Mouse (Mus musculus) intestine, embryonic 14.5 days (tissue): ENCODE data around the gene Gtf2h4. TPM values are rescaled to one million over a fixed set of nuclear protein-coding genes. Genes with fewer than 3 reads are reported as not detected.
A peak's percentile ranks its signal among the peaks of the same experiment; 100 is the strongest.

Experiments
- ATAC-seq: fragments of 200-750 bp; cut with Nextera tagmentation; replicated peaks from 2 replicates; pipeline ENCODE4 v1.8.0; 2017; ENCODE audit warnings: low read depth, moderate number of reproducible peaks, moderate TSS enrichment, moderate library complexity; ENCODE audit not compliant: low FRiP score, low TSS enrichment
- DNase-seq: peaks from one replicate; pipeline ENCODE4 v3.0.0-alpha.2; 2018; ENCODE audit warnings: low spot score
- H3K27ac ChIP-seq: fragments of 300-500 bp; sonication (generic); 2 replicates; pipeline ENCODE4 v1.5.1; 2014; ENCODE audit warnings: low read depth, mild to moderate bottlenecking, control low read depth
- H3K27me3 ChIP-seq: fragments of 300-500 bp; sonication (generic); replicated peaks from 2 replicates; pipeline ENCODE4 v1.6.1; 2014; ENCODE audit warnings: low read length, control low read depth; ENCODE audit not compliant: control insufficient read depth, insufficient read depth
- H3K36me3 ChIP-seq: fragments of 300-500 bp; sonication (generic); 2 replicates; pipeline ENCODE4 v1.6.1; 2014; ENCODE audit warnings: low read length, control low read depth; ENCODE audit not compliant: control insufficient read depth, insufficient read depth
- H3K4me1 ChIP-seq: fragments of 300-500 bp; sonication (generic); replicated peaks from 2 replicates; pipeline ENCODE4 v1.6.1; 2014; ENCODE audit warnings: low read length, control low read depth, mixed read lengths; ENCODE audit not compliant: control insufficient read depth, insufficient read depth
- H3K4me2 ChIP-seq: fragments of 300-500 bp; sonication (generic); 2 replicates; pipeline ENCODE4 v1.6.1; 2014; ENCODE audit warnings: low read length
- H3K4me3 ChIP-seq: fragments of 300-500 bp; sonication (generic); 2 replicates; pipeline ENCODE4 v1.5.1; 2014; ENCODE audit warnings: low read depth, low read length, control low read depth, mixed read lengths
- H3K9ac ChIP-seq: fragments of 300-500 bp; sonication (generic); 2 replicates; pipeline ENCODE4 v1.6.1; 2014; ENCODE audit warnings: mild to moderate bottlenecking, low read length
- H3K9me3 ChIP-seq: fragments of 300-500 bp; sonication (generic); 2 replicates; pipeline ENCODE4 v1.6.1; 2016; ENCODE audit warnings: low read length, control low read depth; ENCODE audit not compliant: control insufficient read depth
- WGBS: fragments of 180-500 bp; shearing (Covaris S2); extraction: QIAGEN DNeasy Blood & Tissue Kit; methylation state at CpG from one replicate; pipeline ENCODE4 v1.1.7; 2014; 5-methylcytosine and 5-hydroxymethylcytosine counted together
- polyA plus RNA-seq: library from polyadenylated mRNA; unstranded; fragments of >200 nt; fragmentation: Nextera tagmentation; extraction: Ambion mirVana; gene quantifications from 2 replicates; pipeline ENCODE4 v1.2.1, GENCODE M21; 2014

Gtf2h4 gene
- polyA plus RNA-seq, 1 experiment from 2014 or later: 47.2 TPM

DNA sequence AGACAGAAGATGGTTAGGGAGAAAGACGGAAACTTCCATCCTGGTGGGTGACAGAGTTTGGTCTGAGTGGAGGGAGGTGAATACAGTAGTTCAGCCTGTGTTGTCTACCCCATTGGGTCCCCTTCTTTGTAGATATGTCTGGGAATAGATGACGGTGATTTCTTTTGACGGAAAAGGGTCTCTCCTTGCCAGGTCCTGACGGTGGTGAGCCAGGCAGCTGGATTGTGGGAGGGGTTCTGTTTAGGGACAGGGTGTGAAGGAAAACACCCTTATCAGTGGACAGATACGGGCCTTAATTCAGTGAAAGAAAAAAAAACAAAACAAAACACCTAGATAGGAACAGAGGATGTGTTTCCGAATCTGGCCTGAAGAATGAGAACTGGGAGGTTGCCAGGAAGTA lies 34.2 kb downstream of the Gtf2h4 start:
- 59% methylated on average over 6 of the region's 6 CpGs for WGBS
- peak overlapping the region; percentile 55 for H3K27ac ChIP-seq
- H3K36me3 ChIP-seq: no peaks in the 10 kb centered on the region
- no peaks in the 10 kb centered on the region; the same call in 1 of the 2 replicates for H3K27me3 ChIP-seq
- no peaks in the 10 kb centered on the region for H3K9me3 ChIP-seq
- no peak overlapping the region for H3K9ac ChIP-seq
- H3K4me1 ChIP-seq: peaks cover 6% of the 10 kb centered on the region; the same call in 1 of the 2 replicates
- no peak for DNase-seq
- no peak for ATAC-seq
- peak overlapping the region; percentile 43 for H3K4me2 ChIP-seq
- H3K4me3 ChIP-seq: no peak overlapping the region

DNA sequence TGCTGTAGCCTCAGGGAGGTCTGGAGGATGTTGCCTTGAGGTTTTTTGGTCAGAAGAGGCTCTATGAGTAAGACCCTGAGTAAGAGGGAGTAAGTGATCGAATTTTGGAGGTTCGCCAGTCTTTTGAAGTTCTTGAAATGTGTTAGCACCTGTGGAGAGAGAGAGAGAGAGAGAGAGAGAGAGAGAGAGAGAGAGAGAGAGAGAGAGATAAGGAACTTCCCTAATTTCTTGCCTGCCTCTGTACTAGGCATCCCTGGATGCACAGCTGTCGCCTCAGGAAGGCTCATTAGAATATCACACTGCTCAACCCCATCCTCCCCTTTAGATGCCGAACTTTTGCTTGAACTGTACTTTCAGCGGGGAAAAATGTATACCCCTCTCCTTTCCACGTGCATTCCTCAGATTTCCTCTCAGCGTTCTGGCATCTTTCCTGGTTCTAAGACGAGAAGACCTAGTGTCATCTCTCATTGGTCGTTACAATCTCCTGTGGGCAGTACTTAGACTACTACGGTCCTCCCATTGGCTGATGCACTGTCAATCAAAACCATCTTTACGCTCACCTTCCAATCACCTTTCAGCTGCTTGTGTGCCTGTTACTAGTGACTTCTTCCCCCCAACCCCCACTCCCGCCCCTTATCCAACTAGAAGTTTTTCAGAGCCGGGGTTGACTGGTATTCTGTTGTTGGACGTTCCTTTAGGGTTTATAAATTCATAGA lies 34.9 kb downstream of the Gtf2h4 start:
- H3K9me3 ChIP-seq: no peaks in the 10 kb centered on the region
- ATAC-seq (peak; percentile 86), DNase-seq (peak; percentile 85)
- H3K4me3 ChIP-seq: peak overlapping the region; percentile 11; the same call in 1 of the 2 replicates
- peak overlapping the region; percentile 43 for H3K4me2 ChIP-seq
- no peaks in the 10 kb centered on the region for H3K36me3 ChIP-seq
- no peak overlapping the region for H3K9ac ChIP-seq
- peaks cover 12% of the 10 kb centered on the region; the same call in 1 of the 2 replicates for H3K4me1 ChIP-seq
- no peaks in the 10 kb centered on the region; the same call in 1 of the 2 replicates for H3K27me3 ChIP-seq
- WGBS: 22% methylated on average over 14 of the region's 14 CpGs
- H3K27ac ChIP-seq: peak overlapping the region; percentile 62

DNA sequence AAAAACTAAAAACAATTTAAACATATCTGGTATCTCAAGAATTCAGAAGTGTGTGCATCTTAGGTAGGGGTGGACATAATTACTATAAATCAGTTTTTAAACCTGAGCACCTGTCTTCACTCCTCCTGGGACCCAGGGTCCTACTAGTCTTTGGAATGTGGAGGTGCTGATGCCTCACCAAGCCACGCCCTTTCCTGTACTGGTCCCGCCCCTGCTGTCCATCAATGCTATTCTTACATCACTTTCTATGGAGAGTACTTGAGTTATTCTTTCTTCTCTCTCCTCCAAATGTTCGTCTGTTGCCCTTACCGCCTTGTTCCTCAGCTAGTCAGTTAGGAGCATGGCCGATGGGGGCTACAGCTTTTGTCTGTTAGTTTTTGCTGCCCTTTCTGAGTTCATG lies 37.2 kb downstream of the Gtf2h4 start:
- Histone ChIP-seq H3K4me2 (peak overlapping the region; percentile 66), H3K36me3 (no peaks in the 10 kb centered on the region), H3K4me1 (peaks cover 12% of the 10 kb centered on the region; the same call in 1 of the 2 replicates), H3K4me3 (no peak overlapping the region), H3K27me3 (no peaks in the 10 kb centered on the region; the same call in 1 of the 2 replicates), H3K27ac (no peak overlapping the region), H3K9ac (no peak overlapping the region), H3K9me3 (no peaks in the 10 kb centered on the region)
- DNase-seq (peak; percentile 56), ATAC-seq (no peak)
- 50% methylated on average over 5 of the region's 5 CpGs for WGBS

DNA sequence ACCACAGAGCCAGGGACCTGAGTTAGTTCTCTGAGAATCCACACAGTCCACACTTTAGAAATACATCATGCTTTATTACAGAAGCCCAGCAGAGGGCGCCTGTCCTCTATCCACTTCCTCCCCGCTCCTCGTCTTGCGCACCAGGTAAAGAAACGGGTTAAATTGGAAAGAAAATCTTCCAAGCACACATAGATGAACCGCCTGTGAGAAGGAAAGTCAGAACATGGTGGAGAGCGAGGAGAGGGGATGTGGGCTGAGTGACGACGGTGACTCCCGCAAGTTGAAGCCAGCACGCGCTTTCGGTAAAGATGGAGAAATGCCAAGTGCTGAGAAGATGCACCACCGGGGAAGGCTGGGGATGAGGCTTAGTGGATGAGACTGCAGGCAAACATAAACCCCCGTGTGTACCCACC lies 37.8 kb downstream of the Gtf2h4 start:
- H3K9ac ChIP-seq: peak overlapping the region; percentile 32; the same call in 1 of the 2 replicates
- no peak overlapping the region for H3K27ac ChIP-seq
- no peaks in the 10 kb centered on the region for H3K36me3 ChIP-seq
- ATAC-seq (peak; percentile 48), DNase-seq (peak; percentile 90)
- peaks cover 12% of the 10 kb centered on the region; the same call in 1 of the 2 replicates for H3K4me1 ChIP-seq
- H3K4me2 ChIP-seq: peak overlapping the region; percentile 66
- no peaks in the 10 kb centered on the region; the same call in 1 of the 2 replicates for H3K27me3 ChIP-seq
- no peaks in the 10 kb centered on the region for H3K9me3 ChIP-seq
- 1% methylated on average over 15 of the region's 15 CpGs for WGBS
- H3K4me3 ChIP-seq: peak overlapping the region; percentile 36

DNA sequence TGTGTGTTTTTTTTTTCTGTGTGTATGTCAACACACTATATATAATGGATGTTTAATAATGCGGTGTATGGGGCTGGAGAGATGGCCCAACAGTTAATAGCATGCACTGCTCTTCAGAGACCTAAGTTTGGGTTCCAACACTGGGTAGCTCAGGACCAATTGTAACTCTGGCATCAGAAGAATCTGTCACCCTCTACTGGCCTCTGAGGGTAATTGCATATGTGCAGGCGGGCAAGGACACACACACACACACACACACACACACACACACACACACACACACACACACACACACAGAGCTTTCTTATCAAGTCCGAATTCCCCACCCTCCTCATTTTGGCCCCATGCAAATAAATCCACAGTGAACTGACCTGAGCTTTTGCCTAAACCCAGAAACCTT lies 38.3 kb downstream of the Gtf2h4 start:
- Histone ChIP-seq H3K36me3 (no peaks in the 10 kb centered on the region), H3K27ac (no peak overlapping the region), H3K9ac (no peak overlapping the region), H3K9me3 (no peaks in the 10 kb centered on the region), H3K27me3 (no peaks in the 10 kb centered on the region; the same call in 1 of the 2 replicates), H3K4me2 (no peak overlapping the region), H3K4me1 (peaks cover 12% of the 10 kb centered on the region; the same call in 1 of the 2 replicates), H3K4me3 (no peak overlapping the region)
- ATAC-seq: no peak
- DNase-seq: no peak
- 79% methylated on average over 3 of the region's 3 CpGs for WGBS

DNA sequence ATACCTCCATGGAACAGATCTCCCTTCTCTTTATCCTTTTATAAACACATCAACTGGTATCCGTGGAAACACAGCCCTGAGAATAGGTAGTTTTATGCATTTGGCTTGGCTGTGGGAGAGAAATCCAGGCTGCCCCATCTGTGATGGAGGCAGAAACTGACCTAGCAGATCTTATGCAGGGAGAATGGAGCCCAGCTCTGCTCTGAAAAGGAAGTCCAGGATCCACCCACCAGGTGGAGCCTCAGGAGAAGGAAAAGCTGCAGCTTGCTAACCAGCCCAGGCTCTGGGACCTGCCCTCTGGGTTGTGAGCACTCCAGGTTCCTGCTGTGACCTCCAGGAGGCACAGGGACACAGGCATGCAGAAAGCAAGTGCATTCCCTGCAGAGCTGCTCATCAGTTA lies 39.5 kb downstream of the Gtf2h4 start:
- H3K9me3 ChIP-seq: no peaks in the 10 kb centered on the region
- H3K9ac ChIP-seq: no peak overlapping the region
- no peaks in the 10 kb centered on the region; the same call in 1 of the 2 replicates for H3K27me3 ChIP-seq
- H3K4me3 ChIP-seq: no peak overlapping the region
- H3K4me2 ChIP-seq: no peak overlapping the region
- no peaks in the 10 kb centered on the region for H3K36me3 ChIP-seq
- DNase-seq: peak; percentile 77
- H3K4me1 ChIP-seq: peaks cover 12% of the 10 kb centered on the region; the same call in 1 of the 2 replicates
- peak; percentile 47; the same call in 1 of the 2 replicates for ATAC-seq
- WGBS: 3% methylated on average over 1 of the region's 1 CpGs
- H3K27ac ChIP-seq: no peak overlapping the region

DNA sequence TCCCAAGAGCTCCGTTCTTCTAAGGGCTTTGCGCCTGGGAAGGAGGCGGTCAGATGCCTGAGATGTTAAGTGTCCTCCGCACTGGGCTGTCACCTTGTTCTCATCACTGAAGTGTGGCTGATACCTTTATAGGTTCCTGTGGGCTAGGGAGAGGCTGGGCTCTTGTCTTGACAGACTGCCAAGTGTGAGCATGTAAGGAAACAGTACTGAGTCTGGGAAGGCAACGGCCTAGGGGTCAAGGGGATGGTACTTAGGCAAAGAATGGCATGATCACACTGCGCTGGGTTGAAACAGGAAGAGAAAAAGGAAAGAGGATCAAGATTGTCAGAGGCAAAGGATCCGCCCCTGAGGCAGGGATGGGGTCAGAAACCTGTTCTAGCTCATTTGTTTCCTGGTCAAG lies 47.0 kb downstream of the Gtf2h4 start, which contains the start of gene Gm9573:
TSS of gene Gm9573 (minus strand) at position 101 of the 400 bp plus-strand sequence.
- 85% methylated on average over 7 of the region's 7 CpGs for WGBS

More for the DNA sequence above, 47.0 kb downstream of the Gtf2h4 start, which contains the start of gene Gm9573:
- H3K27me3 ChIP-seq: no peaks in the 10 kb centered on the region
- no peaks in the 10 kb centered on the region for H3K4me1 ChIP-seq
- H3K9ac ChIP-seq: no peak within 1 kb of the TSS
- no peak for ATAC-seq
- no peak within 1 kb of the TSS for H3K4me2 ChIP-seq
- no peaks in the 10 kb centered on the region for H3K36me3 ChIP-seq
- no peak within 1 kb of the TSS for H3K27ac ChIP-seq
- no peak within 1 kb of the TSS for H3K4me3 ChIP-seq
- DNase-seq: no peak
- H3K9me3 ChIP-seq: no peaks in the 10 kb centered on the region
